Mouse (Mus musculus) CH12.LX (cell line): ENCODE results near the gene Plac9a. TPM values are rescaled to one million over a fixed set of nuclear protein-coding genes. Genes with fewer than 3 reads are reported as not detected.
"Not testable (repeated sequence)": the region's sequence is repeated elsewhere in the genome, so short reads cannot be mapped to it uniquely, and the experiment has no call there.

Source experiments
- DNase-seq: peaks from one replicate; pipeline ENCODE4 v3.0.0-alpha.2; 2013; ENCODE audit errors: extremely low read depth
- H3K27ac ChIP-seq: 2 replicates; pipeline ENCODE4 v1.5.1; 2012; ENCODE audit warnings: low read depth, mild to moderate bottlenecking, control low read depth, moderate library complexity; ENCODE audit not compliant: insufficient read depth
- H3K27me3 ChIP-seq: replicated peaks from 2 replicates; pipeline ENCODE3; 2012; ENCODE audit warnings: inconsistent platforms
- H3K36me3 ChIP-seq, 2 experiments: replicated peaks in 1 of 2; 2 replicates each; pipeline versions ENCODE3 to v1.6.1; 2012; ENCODE audit warnings: inconsistent platforms in 1 of 2, low read length in 1 of 2, mild to moderate bottlenecking in 1 of 2, mixed read lengths in 1 of 2, moderate library complexity in 1 of 2; ENCODE audit not compliant: control insufficient read depth in 1 of 2, insufficient read depth in 1 of 2
- H3K4me1 ChIP-seq, 2 experiments: 2 replicates each; pipeline ENCODE4 v1.6.1; 2012; ENCODE audit warnings: inconsistent platforms in 1 of 2, moderate library complexity in 1 of 2; ENCODE audit not compliant: insufficient read depth in 2 of 2, control insufficient read depth in 1 of 2
- H3K4me2 ChIP-seq: 2 replicates; pipeline ENCODE4 v1.6.1; 2012; ENCODE audit warnings: low read depth, mild to moderate bottlenecking, control low read depth; ENCODE audit not compliant: poor library complexity, insufficient read depth, severe bottlenecking
- H3K4me3 ChIP-seq, 3 experiments: fragments of 150-350 bp in 1 of 3; sonication (generic) in 1 of 3; replicated peaks in 1 of 3; 2 replicates each; pipeline versions ENCODE3 to v1.5.1; 2011 to 2012; ENCODE audit warnings: low read depth in 2 of 3, low read length in 2 of 3, mild to moderate bottlenecking in 2 of 3, moderate library complexity in 2 of 3, control low read depth in 1 of 3, improper control_type of control experiment in 1 of 3, inconsistent platforms in 1 of 3, mixed read lengths in 1 of 3; ENCODE audit not compliant: poor library complexity in 1 of 3
- H3K79me2 ChIP-seq: replicated peaks from 2 replicates; pipeline ENCODE4 v1.6.1; 2012; ENCODE audit warnings: mild to moderate bottlenecking, moderate library complexity; ENCODE audit not compliant: control insufficient read depth, poor library complexity, insufficient read depth, severe bottlenecking; ENCODE audit errors: extremely low read depth
- H3K9ac ChIP-seq: 2 replicates; pipeline ENCODE4 v1.6.1; 2012; ENCODE audit warnings: low read depth, mild to moderate bottlenecking, control low read depth, moderate library complexity; ENCODE audit not compliant: insufficient read depth
- H3K9me3 ChIP-seq: replicated peaks from 2 replicates; pipeline ENCODE3; 2012; ENCODE audit warnings: low read length, inconsistent platforms, mixed read lengths
- BHLHE40 ChIP-seq: IDR thresholded peaks from 2 replicates; pipeline ENCODE4 v1.6.1; 2011; ENCODE audit warnings: mild to moderate bottlenecking, low read depth, low read length, improper control_type of control experiment
- ELF1 ChIP-seq: IDR thresholded peaks from 2 replicates; pipeline ENCODE4 v1.6.1; 2014; ENCODE audit warnings: low read depth, mild to moderate bottlenecking, inconsistent platforms, low read length, improper control_type of control experiment
- GABPA ChIP-seq: IDR thresholded peaks from 2 replicates; pipeline ENCODE4 v1.6.1; 2012; ENCODE audit warnings: low read depth, low read length, improper control_type of control experiment, inconsistent platforms; ENCODE audit not compliant: insufficient replicate concordance
- HCFC1 ChIP-seq: IDR thresholded peaks from 2 replicates; pipeline ENCODE4 v1.6.1; 2012; ENCODE audit warnings: low read depth, mild to moderate bottlenecking, inconsistent platforms, low read length, improper control_type of control experiment
- IRF4 ChIP-seq: IDR thresholded peaks from 2 replicates; pipeline ENCODE4 v1.6.1; 2014; ENCODE audit warnings: low read depth, mild to moderate bottlenecking, inconsistent platforms, low read length, improper control_type of control experiment
- JUN ChIP-seq: IDR thresholded peaks from 2 replicates; pipeline ENCODE4 v1.6.1; 2011; ENCODE audit warnings: low read depth, mild to moderate bottlenecking, low read length, improper control_type of control experiment, moderate library complexity; ENCODE audit not compliant: insufficient read depth
- JUND ChIP-seq: conservative IDR thresholded peaks from 2 replicates; pipeline ENCODE4 v1.6.1; 2011; ENCODE audit warnings: low read depth, low read length, improper control_type of control experiment
- MAFK ChIP-seq: IDR thresholded peaks from 2 replicates; pipeline ENCODE4 v1.6.1; 2011; ENCODE audit warnings: low read length, improper control_type of control experiment; ENCODE audit not compliant: insufficient replicate concordance
- MEF2A ChIP-seq: IDR thresholded peaks from 2 replicates; pipeline ENCODE4 v1.6.1; 2014; ENCODE audit warnings: low read depth, mild to moderate bottlenecking, inconsistent platforms, low read length, improper control_type of control experiment, borderline replicate concordance
- MXI1 ChIP-seq: IDR thresholded peaks from 2 replicates; pipeline ENCODE4 v1.6.1; 2011; ENCODE audit warnings: mild to moderate bottlenecking, low read depth, low read length, improper control_type of control experiment
- NELFE ChIP-seq: IDR thresholded peaks from 2 replicates; pipeline ENCODE4 v1.6.1; 2011; ENCODE audit warnings: low read depth, low read length, improper control_type of control experiment
- PAX5 ChIP-seq: IDR thresholded peaks from 2 replicates; pipeline ENCODE4 v1.6.1; 2012; ENCODE audit warnings: low read length, inconsistent platforms, mixed read lengths
- POLR2A ChIP-seq: IDR thresholded peaks from 2 replicates; pipeline ENCODE4 v1.6.1; 2011; ENCODE audit warnings: low read depth, mild to moderate bottlenecking, improper control_type of control experiment, low read length
- RAD21 ChIP-seq: IDR thresholded peaks from 2 replicates; pipeline ENCODE4 v1.6.1; 2011; ENCODE audit warnings: low read depth, mild to moderate bottlenecking, low read length, improper control_type of control experiment, moderate library complexity
- RCOR1 ChIP-seq: conservative IDR thresholded peaks from 2 replicates; pipeline ENCODE4 v1.6.1; 2012; ENCODE audit warnings: low read depth, mild to moderate bottlenecking, inconsistent platforms, low read length, improper control_type of control experiment
- SIN3A ChIP-seq: IDR thresholded peaks from 2 replicates; pipeline ENCODE4 v1.6.1; 2012; ENCODE audit warnings: low read length, improper control_type of control experiment, inconsistent platforms
- SMC3 ChIP-seq: IDR thresholded peaks from 2 replicates; pipeline ENCODE4 v1.6.1; 2011; ENCODE audit warnings: low read depth, low read length, improper control_type of control experiment
- UBTF ChIP-seq: IDR thresholded peaks from 2 replicates; pipeline ENCODE4 v1.6.1; 2012; ENCODE audit warnings: low read depth, mild to moderate bottlenecking, inconsistent platforms, low read length, improper control_type of control experiment, moderate library complexity
- USF2 ChIP-seq: conservative IDR thresholded peaks from 2 replicates; pipeline ENCODE4 v1.6.1; 2011; ENCODE audit warnings: low read depth, low read length, improper control_type of control experiment
- ZKSCAN1 ChIP-seq: IDR thresholded peaks from 2 replicates; pipeline ENCODE4 v1.6.1; 2012; ENCODE audit warnings: low read depth, inconsistent platforms, low read length, improper control_type of control experiment, borderline replicate concordance
- dilution Hi-C: fragments of 300-500 bp; cut with MboI; formaldehyde crosslinking; loops from 2 replicates; pipeline ENCODE4 v1.14.3; 2020; ENCODE audit warnings: low sequenced_read_pairs; ENCODE audit not compliant: extremely low pct_unique_long_range_greater_than_20kb, extremely low pct_ligation_motif_present
- in situ Hi-C: fragments of 300-500 bp; cut with MboI; formaldehyde crosslinking; loops from 3 replicates; pipeline ENCODE4 v1.14.3; 2019; ENCODE audit warnings: low sequenced_read_pairs, low pct_ligation_motif_present, low pct_unique_long_range_greater_than_20kb, mixed read lengths
- polyA plus RNA-seq: library from polyadenylated mRNA; unstranded; fragments of >175 nt; gene quantifications from 2 replicates; pipeline ENCODE4 v1.2.1, GENCODE M21; 2012; ENCODE audit warnings: low read depth; ENCODE audit not compliant: insufficient read length
- total RNA-seq, 2 experiments: library from RNA; depleted of rRNA; stranded (reverse); fragments of 300-350 nt in 1 of 2; fragments of >200 nt in 1 of 2; gene quantifications; 2 replicates each; pipeline ENCODE4 v1.2.3; 2012 to 2014

The Plac9a gene
- total and polyA plus RNA-seq, 3 experiments, result not detected

- in situ Hi-C loops, H3K27ac ChIP-seq, H3K36me3 ChIP-seq, H3K4me1 ChIP-seq, H3K4me2 ChIP-seq, H3K9ac ChIP-seq, H3K4me3 ChIP-seq, DNase-seq, H3K9me3 ChIP-seq, H3K79me2 ChIP-seq, dilution Hi-C loops, H3K27me3 ChIP-seq: not testable (repeated sequence)
These were observed 21.1 kb downstream of the Plac9a start for GRCm38 (mm10) chr14:25881769-25882168.

- DNase-seq, dilution Hi-C loops, H3K4me1 ChIP-seq, H3K27ac ChIP-seq, H3K4me3 ChIP-seq, H3K9ac ChIP-seq, H3K79me2 ChIP-seq, H3K4me2 ChIP-seq, H3K27me3 ChIP-seq, H3K9me3 ChIP-seq, in situ Hi-C loops: not testable (repeated sequence)
- peaks cover 6 to 27% of the 10 kb centered on the region in 2 experiments for H3K36me3 ChIP-seq
These were observed 26.3 kb downstream of the Plac9a start for GRCm38 (mm10) chr14:25876640-25877039.

- Histone ChIP-seq H3K9ac (no peak overlapping the region), H3K4me1 (peaks cover 0 to 25% of the 10 kb centered on the region in 2 experiments; a peak in 2 of 4 replicates), H3K4me3 (no peak overlapping the region), H3K27me3 (no peaks in the 10 kb centered on the region), H3K4me2 (no peak overlapping the region), H3K36me3 (peaks cover 6 to 40% of the 10 kb centered on the region in 2 experiments), H3K27ac (no peak overlapping the region), H3K9me3 (no peaks in the 10 kb centered on the region), H3K79me2 (no peaks in the 10 kb centered on the region)
- TF ChIP-seq HCFC1, result no peak
- TF ChIP-seq SIN3A, result no peak
- TF ChIP-seq POLR2A, result no peak
- TF ChIP-seq RAD21, result no peak
- no peak for TF ChIP-seq JUN
- no peak for TF ChIP-seq BHLHE40
- no peak for TF ChIP-seq JUND
- no peak for TF ChIP-seq RCOR1
- no peak for TF ChIP-seq UBTF
- no peak for TF ChIP-seq MXI1
- no peak for TF ChIP-seq NELFE
- no peak for TF ChIP-seq MEF2A
- no peak for TF ChIP-seq ELF1
- no peak for TF ChIP-seq USF2
- TF ChIP-seq IRF4, result no peak
- TF ChIP-seq GABPA, result no peak
- no peak for TF ChIP-seq PAX5
- no peak for TF ChIP-seq ZKSCAN1
- TF ChIP-seq MAFK, result no peak
- TF ChIP-seq SMC3, result no peak
- DNase-seq, result no peak
- in situ Hi-C loops, result no loop called here
- dilution Hi-C loops, result no loop called here
These were observed 30.2 kb downstream of the Plac9a start for GRCm38 (mm10) chr14:25872461-25873415.
